In the genomic region with DNA sequence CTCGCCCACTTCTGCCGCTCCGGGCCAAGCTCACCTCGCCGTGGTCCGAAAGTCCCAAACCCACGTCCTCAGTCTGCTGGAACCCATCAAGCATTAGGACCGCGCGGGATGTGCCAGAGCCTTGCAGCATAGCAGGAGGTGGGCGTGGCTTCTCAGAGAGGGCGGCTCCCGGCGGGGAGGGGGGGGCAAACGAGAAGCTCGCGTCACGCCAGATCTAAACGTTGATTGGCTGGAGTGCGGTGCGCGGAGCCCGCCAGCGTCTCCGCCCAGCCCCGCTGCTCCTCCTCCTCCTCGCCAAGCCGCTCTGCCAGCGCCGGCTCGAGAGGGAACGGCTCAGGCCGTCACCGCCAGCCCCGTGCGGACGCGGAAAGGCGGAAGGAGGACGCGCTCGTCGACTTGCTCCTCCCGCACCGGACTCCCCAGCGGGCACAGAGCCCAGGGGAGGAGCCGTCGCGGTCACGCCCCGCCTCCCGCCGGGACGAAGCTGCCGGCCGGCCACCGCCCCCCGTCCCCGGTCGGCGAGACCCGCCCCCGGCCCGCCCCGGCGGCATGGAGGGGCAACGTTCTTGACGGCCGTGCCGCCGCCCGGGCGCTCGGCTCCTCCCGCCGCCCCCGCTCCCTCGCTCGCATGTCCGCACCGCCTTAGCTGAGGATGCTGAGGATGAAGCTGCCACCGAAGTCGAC, we compare ENCODE assay signal across 8 mouse cellular contexts. TPM values are rescaled to one million over a fixed set of nuclear protein-coding genes. Genes with fewer than 3 reads are reported as not detected.
A peak's percentile ranks its signal among the peaks of the same experiment; 100 is the strongest.
DNase-seq lines count a peak whose midpoint lies in the region; ATAC-seq and TF ChIP-seq lines count a peak whose summit lies in the region.

A gene (plus strand): TSS at position 269 of the 684 bp plus-strand sequence.

- peak within 1 kb of the TSS; percentile 83 for H3K4me3 ChIP-seq in cortical plate, adult 2 months (ENCODE audit: insufficient read depth, low read length)
- peak within 1 kb of the TSS; percentile 99 for H3K4me3 ChIP-seq in megakaryocyte, embryonic 14.5 days (replicated peaks)

- peak; percentile 80 for ATAC-seq in activated CD4-positive, CD25-positive, alpha-beta regulatory T cell, adult 4 months

- no peaks in the 10 kb centered on the region for H3K27me3 ChIP-seq in megakaryocyte, embryonic 14.5 days (replicated peaks)

- TF ChIP-seq POLR2A in cortical plate, adult 2 months (IDR thresholded peaks at IDR 0.05; ENCODE audit: extremely low read depth, insufficient read depth, low read length) = peak; percentile 62; the same call in 1 of the 2 replicates

- no peak for TF ChIP-seq CTCF in cortical plate, adult 2 months (IDR thresholded peaks at IDR 0.05; ENCODE audit: extremely low read depth, insufficient read depth, low read length)

- H3K36me3 ChIP-seq in megakaryocyte, embryonic 14.5 days (replicated peaks; ENCODE audit: low read length) = peaks cover 20% of the 10 kb centered on the region

- peak within 1 kb of the TSS; percentile 94 for H3K27ac ChIP-seq in cortical plate, adult 2 months (ENCODE audit: insufficient read depth, low read length)

- H3K9me3 ChIP-seq in megakaryocyte, embryonic 14.5 days = no peaks in the 10 kb centered on the region

- DNase-seq in gastrocnemius, adult 8-10 months (ENCODE audit: low spot score in 2 of 2) = peak; percentile 97 to 99
- DNase-seq in hindlimb bud, embryonic 11.5 days (ENCODE audit: extremely low spot score, low read depth, low spot score) = peak; percentile 86
- DNase-seq in left cerebral cortex, adult 8-10 months (ENCODE audit: low spot score in 2 of 2) = peak; percentile 90 to 98
- peak; percentile 99 for DNase-seq in right cerebral cortex, postnatal 10 days (ENCODE audit: low spot score in 2 of 2)
- DNase-seq in urinary bladder, postnatal 25 days (ENCODE audit: low spot score) = peak; percentile 99

- no peaks in the 10 kb centered on the region for H3K4me1 ChIP-seq in cortical plate, adult 2 months (ENCODE audit: control insufficient read depth, insufficient read depth, low read length)
- peaks cover 50% of the 10 kb centered on the region for H3K4me1 ChIP-seq in megakaryocyte, embryonic 14.5 days

RNA-seq across cellular contexts. Expression of the gene that starts here (rescaled TPM):
- 1 to 10 TPM; 7.0 to 8.5 TPM for polyA plus RNA-seq in activated CD4-positive, CD25-positive, alpha-beta regulatory T cell, adult 4 months (2017; shearing (Covaris generic))
- 18.7 and 19.6 TPM in 2 replicates for polyA plus RNA-seq in cortical plate, adult 2 months (2012; rRNA removed)
- 10 to 100 TPM in 1 of 4 experiments, 1 to 10 TPM in 3; 7.1 to 13.8 (median 8.9) TPM for total RNA-seq in gastrocnemius, adult 8-10 months (2022)
- total RNA-seq in left cerebral cortex, adult 8-10 months (2022) = 10 to 100 TPM; 20.5 to 26.4 (median 22.2) TPM
- polyA plus RNA-seq in megakaryocyte, embryonic 14.5 days (2012; ENCODE audit: insufficient read depth, low replicate concordance) = 3.8 and 5.2 TPM in 2 replicates

Comparison
In these comparisons a context has a peak if more than half of its experiments do, and no peak if none do; other contexts are left out.
1. Peak in every context shown above with its lines: DNase-seq, ATAC-seq, H3K4me3 ChIP-seq and H3K27ac ChIP-seq.